Mouse (Mus musculus) heart, postnatal 0 days (tissue): ENCODE measurements at regions not wholly inside any gene's neighbourhood (a gene's known extent, or its start where the extent isn't known, plus 50 kb on each side); places are given as distances from the start of the nearest gene placed in this dataset.

Experiments
- ATAC-seq: fragments of 200-750 bp; cut with Nextera tagmentation; 2 replicates; pipeline ENCODE4 v1.8.0; 2017; ENCODE audit warnings: low read depth, moderate number of reproducible peaks, moderate library complexity; ENCODE audit not compliant: insufficient read depth
- DNase-seq: peaks from one replicate; pipeline ENCODE4 v3.0.0-alpha.2; 2016; ENCODE audit warnings: low spot score
- H3K27ac ChIP-seq: fragments of 300-500 bp; sonication (generic); 2 replicates; pipeline ENCODE4 v1.5.1; 2014; ENCODE audit warnings: low read depth, mild to moderate bottlenecking
- H3K27me3 ChIP-seq: fragments of 300-500 bp; sonication (generic); 2 replicates; pipeline ENCODE4 v1.6.1; 2014; ENCODE audit warnings: low read length, mixed read lengths; ENCODE audit not compliant: control insufficient read depth, insufficient read depth
- H3K36me3 ChIP-seq: fragments of 300-500 bp; sonication (generic); replicated peaks from 2 replicates; pipeline ENCODE4 v1.6.1; 2014; ENCODE audit warnings: low read length, mixed read lengths; ENCODE audit not compliant: control insufficient read depth, insufficient read depth
- H3K4me1 ChIP-seq: fragments of 300-500 bp; sonication (generic); 2 replicates; pipeline ENCODE4 v1.6.1; 2014; ENCODE audit warnings: antibody characterized with exemption; ENCODE audit not compliant: control insufficient read depth, insufficient read depth
- H3K4me2 ChIP-seq: fragments of 300-500 bp; sonication (generic); 2 replicates; pipeline ENCODE4 v1.6.1; 2014; ENCODE audit warnings: low read depth, mild to moderate bottlenecking, low read length, moderate library complexity
- H3K4me3 ChIP-seq: fragments of 300-500 bp; sonication (generic); 2 replicates; pipeline ENCODE4 v1.5.1; 2014; ENCODE audit warnings: low read depth, low read length
- H3K9ac ChIP-seq: fragments of 300-500 bp; sonication (generic); replicated peaks from 2 replicates; pipeline ENCODE4 v1.6.1; 2014; ENCODE audit warnings: low read depth, low read length, mixed read lengths
- H3K9me3 ChIP-seq: fragments of 300-500 bp; sonication (generic); replicated peaks from 2 replicates; pipeline ENCODE4 v1.6.1; 2016; ENCODE audit warnings: low read length; ENCODE audit not compliant: control insufficient read depth
- CTCF ChIP-seq: IDR thresholded peaks from 2 replicates; pipeline ENCODE4 v1.5.1; 2016; ENCODE audit warnings: antibody characterized with exemption, control low read depth, low read depth
- EP300 ChIP-seq: IDR thresholded peaks from 2 replicates; pipeline ENCODE4 v1.6.1; 2016; ENCODE audit warnings: antibody characterized with exemption, low read depth
- WGBS: fragments of 180-500 bp; shearing (Covaris S2); extraction: QIAGEN DNeasy Blood & Tissue Kit; methylation state at CpG from one replicate; pipeline ENCODE4 v1.1.7; 2014; 5-methylcytosine and 5-hydroxymethylcytosine counted together

GRCm38 (mm10) chr14:114856243-114857031 is 235.6 kb upstream of the Gpc5 start:
- no peak overlapping the region for H3K4me3 ChIP-seq
- no peak for DNase-seq
- H3K27ac ChIP-seq: no peak overlapping the region
- 79% methylated on average over 18 of the region's 18 CpGs for WGBS
- ATAC-seq: no peak
- no peak overlapping the region for H3K4me2 ChIP-seq
- H3K4me1 ChIP-seq: no peaks in the 10 kb centered on the region
- TF ChIP-seq EP300: no peak
- no peak for TF ChIP-seq CTCF
- H3K36me3 ChIP-seq: no peaks in the 10 kb centered on the region
- no peak overlapping the region for H3K9ac ChIP-seq
- no peaks in the 10 kb centered on the region for H3K27me3 ChIP-seq
- no peaks in the 10 kb centered on the region for H3K9me3 ChIP-seq

- 36% methylated on average over 4 of the region's 4 CpGs for WGBS
- Histone ChIP-seq H3K4me1 (no peaks in the 10 kb centered on the region), H3K27ac (no peak overlapping the region), H3K36me3 (no peaks in the 10 kb centered on the region), H3K9me3 (no peaks in the 10 kb centered on the region), H3K4me2 (no peak overlapping the region), H3K4me3 (no peak overlapping the region), H3K27me3 (no peaks in the 10 kb centered on the region), H3K9ac (no peak overlapping the region)
- TF ChIP-seq CTCF: no peak
- no peak for TF ChIP-seq EP300
- ATAC-seq (no peak), DNase-seq (no peak)
These were observed 234.8 kb upstream of the Gpc5 start for GRCm38 (mm10) chr14:114857171-114857570.

GRCm38 (mm10) chr14:114857689-114858088 is 234.3 kb upstream of the Gpc5 start:
- Histone ChIP-seq H3K4me3 (no peak overlapping the region), H3K9me3 (no peaks in the 10 kb centered on the region), H3K4me2 (0 out of 2 replicates have a peak overlapping the region, but pooled peaks have one; percentile 12), H3K4me1 (no peaks in the 10 kb centered on the region), H3K36me3 (no peaks in the 10 kb centered on the region), H3K27ac (no peak overlapping the region), H3K9ac (no peak overlapping the region), H3K27me3 (no peaks in the 10 kb centered on the region)
- ATAC-seq (no peak), DNase-seq (no peak)
- 8% methylated on average over 7 of the region's 7 CpGs for WGBS
- TF ChIP-seq CTCF: no peak

GRCm38 (mm10) chr14:114863585-114863984 is 228.4 kb upstream of the Gpc5 start:
- H3K4me1 ChIP-seq: no peaks in the 10 kb centered on the region
- H3K27ac ChIP-seq: no peak overlapping the region
- DNase-seq: no peak
- TF ChIP-seq EP300 (no peak), CTCF (no peak)
- no peak overlapping the region for H3K9ac ChIP-seq
- ATAC-seq: no peak
- H3K4me3 ChIP-seq: no peak overlapping the region
- H3K27me3 ChIP-seq: no peaks in the 10 kb centered on the region
- H3K9me3 ChIP-seq: no peaks in the 10 kb centered on the region
- no peaks in the 10 kb centered on the region for H3K36me3 ChIP-seq
- H3K4me2 ChIP-seq: no peak overlapping the region
- 68% methylated on average over 4 of the region's 4 CpGs for WGBS

- 85% methylated on average over 5 of the region's 5 CpGs for WGBS
- Histone ChIP-seq H3K36me3 (no peaks in the 10 kb centered on the region), H3K27me3 (no peaks in the 10 kb centered on the region), H3K27ac (no peak overlapping the region), H3K4me1 (no peaks in the 10 kb centered on the region), H3K4me3 (no peak overlapping the region), H3K9ac (no peak overlapping the region), H3K9me3 (no peaks in the 10 kb centered on the region), H3K4me2 (no peak overlapping the region)
- no peak for TF ChIP-seq EP300
- TF ChIP-seq CTCF: no peak
- ATAC-seq (no peak), DNase-seq (no peak)
These were observed 227.9 kb upstream of the Gpc5 start for GRCm38 (mm10) chr14:114864102-114864501.

- 39% methylated on average over 5 of the region's 5 CpGs for WGBS
- Histone ChIP-seq H3K36me3 (no peaks in the 10 kb centered on the region), H3K4me3 (no peak overlapping the region), H3K4me2 (no peak overlapping the region), H3K4me1 (no peaks in the 10 kb centered on the region), H3K9ac (no peak overlapping the region), H3K9me3 (no peaks in the 10 kb centered on the region), H3K27ac (no peak overlapping the region), H3K27me3 (no peaks in the 10 kb centered on the region)
- DNase-seq (no peak), ATAC-seq (no peak)
- TF ChIP-seq EP300: no peak
- TF ChIP-seq CTCF: no peak
These were observed 222.8 kb upstream of the Gpc5 start for GRCm38 (mm10) chr14:114869233-114869632.
